Mouse (Mus musculus) C2C12 (cell line): ENCODE data around the gene Hist1h1c. TPM values are rescaled to one million over a fixed set of nuclear protein-coding genes. Genes with fewer than 3 reads are reported as not detected.

Experiments
- H3K27me3 ChIP-seq: one replicate; pipeline ENCODE4 v1.6.1; 2011; ENCODE audit not compliant: control insufficient read depth, insufficient read depth, insufficient read length
- H3K36me3 ChIP-seq: one replicate; pipeline ENCODE4 v1.6.1; 2011; ENCODE audit not compliant: control insufficient read depth, insufficient read depth
- H3K4me3 ChIP-seq: one replicate; pipeline ENCODE4 v1.5.1; 2011; ENCODE audit warnings: mild to moderate bottlenecking, control low read depth; ENCODE audit not compliant: poor library complexity, insufficient read depth, severe bottlenecking
- H3K79me2 ChIP-seq: one replicate; pipeline ENCODE4 v1.6.1; 2011; ENCODE audit not compliant: control insufficient read depth, insufficient read depth
- H3K79me3 ChIP-seq: one replicate; pipeline ENCODE4 v1.6.1; 2011; ENCODE audit warnings: low read depth, control low read depth
- H3ac ChIP-seq: one replicate; pipeline ENCODE3; 2011; ENCODE audit warnings: low read depth; ENCODE audit not compliant: control insufficient read depth, insufficient read length
- CEBPB ChIP-seq: IDR thresholded peaks from one replicate; pipeline ENCODE4 v1.6.1; 2011; ENCODE audit warnings: low read depth, mild to moderate bottlenecking, control low read depth, moderate library complexity
- CTCF ChIP-seq: IDR thresholded peaks from one replicate; pipeline ENCODE4 v1.5.1; 2011; ENCODE audit not compliant: control insufficient read depth, insufficient read depth, insufficient read length
- FOSL1 ChIP-seq: IDR thresholded peaks from one replicate; pipeline ENCODE4 v1.8.0; 2011; ENCODE audit warnings: mild to moderate bottlenecking, low read length; ENCODE audit not compliant: poor library complexity, insufficient read depth, severe bottlenecking
- MAX ChIP-seq: IDR thresholded peaks from one replicate; pipeline ENCODE4 v1.6.1; 2011; ENCODE audit warnings: mild to moderate bottlenecking, control low read depth
- MYOD1 ChIP-seq: IDR thresholded peaks from one replicate; pipeline ENCODE4 v1.6.1; 2011; ENCODE audit warnings: low read depth; ENCODE audit not compliant: control insufficient read depth, insufficient read length
- MYOG ChIP-seq: IDR thresholded peaks from one replicate; pipeline ENCODE4 v1.6.1; 2011; ENCODE audit not compliant: control insufficient read depth, insufficient read length; ENCODE audit errors: extremely low read depth
- USF1 ChIP-seq: IDR thresholded peaks from one replicate; pipeline ENCODE4 v1.6.1; 2011; ENCODE audit warnings: low read depth, mild to moderate bottlenecking, control low read depth, moderate library complexity
- polyA plus RNA-seq: library from polyadenylated mRNA; unstranded; fragments of >200 nt; fragmentation: generic; extraction: Trizol; gene quantifications from one replicate; pipeline ENCODE4 v1.2.1, GENCODE M21; 2012; ENCODE audit warnings: missing spikeins

Gene Hist1h1c
- polyA plus RNA-seq, 1 experiment = 45.9 TPM

GRCm38 (mm10) chr13:23695514-23695913, 43.1 kb upstream of the Hist1h1c start, which contains the start of gene Hist1h1t:
TSS of gene Hist1h1t (plus strand) at chr13:23695814.
- Histone ChIP-seq H3K79me3 (no peaks in the 10 kb centered on the region), H3K27me3 (no peaks in the 10 kb centered on the region), H3K79me2 (no peaks in the 10 kb centered on the region), H3ac (no peak within 1 kb of the TSS), H3K36me3 (no peaks in the 10 kb centered on the region), H3K4me3 (no peak within 1 kb of the TSS)
- TF ChIP-seq MYOG (no peak), FOSL1 (no peak), MAX (no peak), USF1 (no peak), CEBPB (no peak), MYOD1 (no peak), CTCF (no peak)

DNA sequence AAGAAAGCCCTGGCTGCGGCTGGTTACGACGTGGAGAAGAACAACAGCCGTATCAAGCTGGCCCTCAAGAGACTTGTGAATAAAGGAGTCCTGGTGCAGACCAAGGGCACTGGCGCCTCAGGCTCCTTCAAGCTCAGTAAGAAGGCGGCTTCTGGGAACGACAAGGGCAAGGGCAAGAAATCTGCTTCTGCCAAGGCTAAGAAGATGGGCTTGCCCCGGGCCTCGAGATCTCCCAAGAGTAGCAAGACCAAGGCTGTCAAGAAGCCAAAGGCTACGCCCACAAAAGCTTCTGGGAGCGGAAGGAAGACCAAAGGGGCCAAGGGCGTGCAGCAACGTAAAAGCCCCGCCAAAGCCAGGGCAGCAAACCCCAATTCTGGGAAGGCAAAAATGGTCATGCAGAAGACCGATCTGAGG, 42.5 kb upstream of the Hist1h1c start:
- no peaks in the 10 kb centered on the region for H3K79me3 ChIP-seq
- no peak overlapping the region for H3K4me3 ChIP-seq
- no peaks in the 10 kb centered on the region for H3K79me2 ChIP-seq
- no peaks in the 10 kb centered on the region for H3K36me3 ChIP-seq
- TF ChIP-seq MAX (no peak), MYOG (no peak), MYOD1 (no peak), FOSL1 (no peak), CTCF (no peak), USF1 (no peak)
- no peak overlapping the region for H3ac ChIP-seq
- H3K27me3 ChIP-seq = no peaks in the 10 kb centered on the region

DNA sequence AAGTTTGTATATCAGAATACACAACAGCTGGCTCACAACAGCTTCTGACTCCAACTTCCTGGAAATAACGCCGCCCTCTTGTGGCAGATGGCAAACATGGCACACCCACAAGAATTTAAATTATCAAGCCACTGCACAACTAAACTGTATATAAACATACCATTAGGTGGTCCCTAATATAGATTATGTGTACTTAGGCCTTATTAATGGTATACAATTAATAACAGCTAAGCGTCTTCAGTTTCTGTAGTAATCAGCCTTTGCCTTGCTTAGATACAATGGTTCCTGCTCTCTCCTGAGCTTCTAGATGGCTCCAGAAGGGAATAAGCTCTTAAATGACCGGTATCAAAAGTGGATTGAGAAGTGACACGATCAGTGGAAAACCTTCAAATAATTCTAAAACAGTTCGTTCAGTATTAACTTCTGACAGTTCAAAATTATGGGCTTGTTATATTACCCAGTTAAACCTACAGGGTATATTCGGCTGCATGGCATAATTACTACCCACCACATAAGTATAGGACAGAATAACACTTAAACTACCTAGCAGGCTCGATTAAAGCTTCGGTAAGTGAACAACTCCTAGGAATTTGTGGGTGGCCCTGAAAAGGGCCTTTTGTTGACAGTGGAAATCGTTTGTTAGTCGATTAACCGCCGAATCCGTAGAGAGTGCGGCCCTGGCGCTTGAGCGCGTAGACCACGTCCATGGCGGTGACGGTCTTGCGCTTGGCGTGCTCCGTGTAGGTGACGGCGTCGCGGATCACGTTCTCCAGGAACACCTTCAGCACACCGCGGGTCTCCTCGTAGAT, 40.9 kb upstream of the Hist1h1c start:
- Histone ChIP-seq H3ac (no peak overlapping the region), H3K36me3 (no peaks in the 10 kb centered on the region), H3K27me3 (no peaks in the 10 kb centered on the region), H3K79me3 (no peaks in the 10 kb centered on the region), H3K4me3 (peak overlapping the region; percentile 21), H3K79me2 (no peaks in the 10 kb centered on the region)
- TF ChIP-seq MYOD1 (no peak), USF1 (no peak), FOSL1 (no peak), MYOG (no peak), CEBPB (no peak), MAX (no peak), CTCF (no peak)

DNA sequence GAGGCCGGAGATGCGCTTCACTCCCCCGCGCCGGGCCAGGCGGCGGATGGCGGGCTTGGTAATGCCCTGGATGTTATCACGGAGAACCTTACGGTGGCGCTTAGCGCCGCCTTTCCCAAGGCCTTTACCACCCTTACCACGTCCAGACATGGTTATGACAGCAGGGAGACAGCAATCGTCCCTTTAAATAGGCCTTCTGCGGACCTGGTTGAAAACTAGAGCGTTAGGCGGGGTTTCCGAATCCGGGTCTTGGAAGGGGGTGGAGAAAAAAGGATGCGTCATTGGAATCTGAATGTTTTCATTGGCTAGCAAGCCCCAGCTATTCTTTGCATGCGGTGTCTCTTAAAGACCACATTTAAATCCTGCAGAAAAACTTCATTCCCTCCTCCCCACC, 40.3 kb upstream of the Hist1h1c start, which contains the start of gene Hist1h4c:
TSS of gene Hist1h4c (minus strand) at position 155 of the 394 bp plus-strand sequence.
- no peaks in the 10 kb centered on the region for H3K79me2 ChIP-seq
- no peaks in the 10 kb centered on the region for H3K36me3 ChIP-seq
- peak within 1 kb of the TSS; percentile 21 for H3K4me3 ChIP-seq
- H3K27me3 ChIP-seq = no peaks in the 10 kb centered on the region
- H3K79me3 ChIP-seq = no peaks in the 10 kb centered on the region
- H3ac ChIP-seq = no peak within 1 kb of the TSS
- TF ChIP-seq MYOD1 = no peak
- peak; percentile 22 for TF ChIP-seq CEBPB
- no peak for TF ChIP-seq MYOG
- no peak for TF ChIP-seq CTCF
- TF ChIP-seq FOSL1 = no peak
- no peak for TF ChIP-seq MAX
- no peak for TF ChIP-seq USF1

DNA sequence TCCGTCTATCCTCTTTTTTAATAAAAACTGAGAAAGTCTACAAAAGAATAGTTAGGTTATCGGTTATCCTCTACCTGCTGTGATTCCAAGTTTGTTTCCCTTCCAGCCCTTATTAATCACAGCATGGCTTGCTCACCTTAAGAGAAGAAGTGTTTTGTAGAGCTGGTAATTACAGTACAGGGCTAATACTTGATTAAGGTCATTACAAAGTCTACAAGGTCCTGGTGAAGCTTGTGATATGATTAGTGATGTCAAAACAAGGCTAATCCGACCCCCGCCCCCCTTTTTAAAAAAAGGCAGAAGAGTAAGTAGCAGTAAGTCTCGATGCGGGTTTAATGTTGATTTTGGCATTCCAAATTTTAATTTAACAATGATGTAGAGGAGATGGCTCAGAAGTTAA, 39.6 kb upstream of the Hist1h1c start:
- no peak overlapping the region for H3K4me3 ChIP-seq
- TF ChIP-seq MAX (no peak), MYOG (no peak), CEBPB (no peak), USF1 (no peak), MYOD1 (no peak), CTCF (no peak), FOSL1 (no peak)

DNA sequence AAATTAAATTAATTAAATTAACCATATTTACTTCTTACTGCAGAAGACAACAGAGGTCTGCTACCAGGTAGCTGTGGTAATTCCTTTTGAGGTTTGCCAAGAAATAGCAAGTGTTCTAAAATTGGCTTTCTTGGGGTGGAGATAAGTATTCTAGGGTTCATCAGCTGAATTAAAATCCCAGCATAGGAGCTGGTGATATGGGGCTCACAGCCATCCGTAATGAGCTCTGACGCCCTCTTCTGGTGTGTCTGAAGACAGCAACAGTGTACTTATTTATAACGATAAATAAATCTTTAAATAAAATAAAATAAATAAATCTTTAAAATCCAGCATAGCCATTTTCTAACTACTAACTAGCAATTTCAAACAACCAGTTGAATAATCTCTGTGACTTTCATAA, 38.8 kb upstream of the Hist1h1c start:
- Histone ChIP-seq H3K36me3 (no peaks in the 10 kb centered on the region), H3ac (no peak overlapping the region), H3K79me3 (no peaks in the 10 kb centered on the region), H3K4me3 (no peak overlapping the region), H3K27me3 (no peaks in the 10 kb centered on the region), H3K79me2 (no peaks in the 10 kb centered on the region)
- TF ChIP-seq MYOG = no peak
- no peak for TF ChIP-seq CTCF
- TF ChIP-seq MYOD1 = no peak
- no peak for TF ChIP-seq FOSL1
- no peak for TF ChIP-seq MAX
- TF ChIP-seq USF1 = no peak
- TF ChIP-seq CEBPB = no peak

More for the DNA sequence above, 39.6 kb upstream of the Hist1h1c start:
- H3K79me3 ChIP-seq = no peaks in the 10 kb centered on the region
- H3ac ChIP-seq = no peak overlapping the region
- no peaks in the 10 kb centered on the region for H3K27me3 ChIP-seq
- H3K79me2 ChIP-seq = no peaks in the 10 kb centered on the region
- H3K36me3 ChIP-seq = no peaks in the 10 kb centered on the region
